Mouse (Mus musculus) cortical plate, adult 2 months (tissue): ENCODE data around the gene Mrpl39. TPM values are rescaled to one million over a fixed set of nuclear protein-coding genes. Genes with fewer than 3 reads are reported as not detected.

Source experiments
- H3K27ac ChIP-seq: fragments of 200-500 bp; 2 replicates; pipeline ENCODE4 v1.5.1; 2012; ENCODE audit warnings: low read length, control low read depth, inconsistent platforms; ENCODE audit not compliant: insufficient read depth
- H3K4me1 ChIP-seq: fragments of 200-500 bp; 2 replicates; pipeline ENCODE4 v1.6.1; 2011; ENCODE audit warnings: low read length; ENCODE audit not compliant: control insufficient read depth, insufficient read depth
- H3K4me3 ChIP-seq: fragments of 200-500 bp; 2 replicates; pipeline ENCODE4 v1.5.1; 2011; ENCODE audit warnings: mild to moderate bottlenecking, low read length, control low read depth; ENCODE audit not compliant: insufficient read depth
- CTCF ChIP-seq: fragments of 200-500 bp; IDR thresholded peaks from 2 replicates; pipeline ENCODE4 v1.5.1; 2011; ENCODE audit warnings: mild to moderate bottlenecking, control low read depth, low read length; ENCODE audit not compliant: insufficient read depth; ENCODE audit errors: extremely low read depth
- POLR2A ChIP-seq: fragments of 200-500 bp; IDR thresholded peaks from 2 replicates; pipeline ENCODE4 v1.6.1; 2011; ENCODE audit warnings: mild to moderate bottlenecking, low read length, control low read depth; ENCODE audit not compliant: insufficient read depth; ENCODE audit errors: extremely low read depth
- polyA plus RNA-seq: library from polyadenylated mRNA; depleted of rRNA; stranded (reverse); fragments of >200 nt; gene quantifications from 2 replicates; pipeline ENCODE4 v1.2.3, GENCODE M21; 2012; rRNA removed

The Mrpl39 gene
- polyA plus RNA-seq, 1 experiment: 20.6 TPM

GRCm38 (mm10) chr16:84702230-84703128, 33.1 kb downstream of the Mrpl39 start:
- no peaks in the 10 kb centered on the region for H3K4me1 ChIP-seq
- no peak overlapping the region for H3K27ac ChIP-seq
- H3K4me3 ChIP-seq: peak overlapping the region; percentile 5; the same call in 1 of the 2 replicates
- no peak for TF ChIP-seq POLR2A
- no peak for TF ChIP-seq CTCF

- no peak overlapping the region for H3K27ac ChIP-seq
- H3K4me1 ChIP-seq: no peaks in the 10 kb centered on the region
- H3K4me3 ChIP-seq: no peak overlapping the region
- no peak for TF ChIP-seq POLR2A
Measured at GRCm38 (mm10) chr16:84701041-84701440, 34.5 kb downstream of the Mrpl39 start.

- no peak overlapping the region for H3K4me3 ChIP-seq
- no peak overlapping the region for H3K27ac ChIP-seq
- no peak for TF ChIP-seq POLR2A
- no peak for TF ChIP-seq CTCF
- H3K4me1 ChIP-seq: no peaks in the 10 kb centered on the region
Measured at GRCm38 (mm10) chr16:84698708-84699107, 36.8 kb downstream of the Mrpl39 start.

- Histone ChIP-seq H3K4me3 (no peak overlapping the region), H3K4me1 (no peaks in the 10 kb centered on the region), H3K27ac (no peak overlapping the region)
- no peak for TF ChIP-seq CTCF
- no peak for TF ChIP-seq POLR2A
Measured at GRCm38 (mm10) chr16:84696178-84696577, 39.4 kb downstream of the Mrpl39 start.

- Histone ChIP-seq H3K4me3 (no peak overlapping the region), H3K27ac (no peak overlapping the region), H3K4me1 (no peaks in the 10 kb centered on the region)
- TF ChIP-seq CTCF (no peak), POLR2A (no peak)
Measured at GRCm38 (mm10) chr16:84681991-84682390, 53.6 kb downstream of the Mrpl39 start.

GRCm38 (mm10) chr16:84680760-84681159, 54.8 kb downstream of the Mrpl39 start:
- no peak overlapping the region for H3K4me3 ChIP-seq
- H3K27ac ChIP-seq: no peak overlapping the region
- H3K4me1 ChIP-seq: no peaks in the 10 kb centered on the region
- no peak for TF ChIP-seq CTCF
- no peak for TF ChIP-seq POLR2A

- no peak for TF ChIP-seq CTCF
- no peak for TF ChIP-seq POLR2A
- Histone ChIP-seq H3K4me3 (no peak overlapping the region), H3K4me1 (no peaks in the 10 kb centered on the region), H3K27ac (no peak overlapping the region)
Measured at GRCm38 (mm10) chr16:84677292-84677691, 58.2 kb downstream of the Mrpl39 start.

Other genes with a start within 250 kb of the Mrpl39 start
- 0.23 TPM in 2 replicates for gene A730009L09Rik, start 220.6 kb downstream of the Mrpl39 start, polyA plus RNA-seq
- 32.9 and 39.3 TPM in 2 replicates for gene Jam2, start 38.4 kb upstream of the Mrpl39 start, polyA plus RNA-seq
- 15.3 and 16.1 TPM in 2 replicates for gene Gabpa, start 99.2 kb upstream of the Mrpl39 start, polyA plus RNA-seq
- gene Atp5j, start 99.9 kb upstream of the Mrpl39 start, polyA plus RNA-seq: 401 and 423 TPM in 2 replicates